Comparison of ENCODE assay signal across 9 mouse cellular contexts in the genomic region with DNA sequence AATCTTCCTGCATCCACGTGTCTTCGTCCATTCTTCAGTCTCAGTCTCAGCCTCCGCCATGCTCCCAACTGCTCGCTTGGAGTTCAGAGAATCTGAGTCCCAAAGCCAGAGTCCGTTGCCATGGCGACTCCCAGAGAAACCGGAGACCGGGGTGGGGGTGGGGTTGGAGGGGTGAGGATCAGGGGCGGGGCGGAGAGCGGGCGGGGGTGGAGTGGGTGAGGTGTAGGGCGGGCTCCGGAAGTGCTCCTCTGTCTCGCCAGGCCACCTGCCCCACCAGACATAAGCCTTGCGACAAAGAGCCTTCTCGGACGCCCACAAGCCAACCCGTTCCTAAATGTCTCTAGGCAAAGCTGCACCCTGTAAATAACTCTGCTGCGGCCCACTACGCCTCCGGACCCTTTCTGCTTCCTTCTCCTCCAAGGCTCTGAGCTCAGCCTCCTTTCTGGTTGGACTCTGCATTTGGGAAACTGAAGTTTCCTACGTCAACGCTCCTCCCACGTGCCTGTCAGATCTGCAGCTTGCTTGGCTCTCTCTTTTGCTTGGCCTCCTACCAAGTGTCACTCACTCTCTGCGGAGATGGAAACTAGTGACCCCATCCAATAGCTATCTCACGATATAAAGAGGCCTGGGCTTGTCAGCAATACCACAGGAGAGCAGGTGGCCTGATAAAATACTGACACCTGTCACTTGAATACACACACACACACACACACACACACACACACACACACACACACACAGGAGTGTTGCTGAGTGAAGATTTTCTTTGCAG. TPM values are rescaled to one million over a fixed set of nuclear protein-coding genes. Genes with fewer than 3 reads are reported as not detected.
A peak's percentile ranks its signal among the peaks of the same experiment; 100 is the strongest.
DNase-seq lines count a peak whose midpoint lies in the region; ATAC-seq and TF ChIP-seq lines count a peak whose summit lies in the region.
"Had no signal": no experiment of that assay in that cellular context is flagged by ENCODE, and none has a peak within 500 bp of the region (broad histone marks: within the 10 kb centered on the region; RNA-seq: fewer than 3 reads in every experiment).

A gene (minus strand): TSS at position 94 of the 772 bp plus-strand sequence.

- under 1% methylated on average over 27 of the region's 27 CpGs for WGBS in forebrain, embryonic 13.5 days
- WGBS in heart, postnatal 0 days = under 1% methylated on average over 27 of the region's 27 CpGs
- WGBS in liver, embryonic 13.5 days (ENCODE audit: insufficient replicate concordance) = 1% methylated on average over 27 of the region's 27 CpGs

- H3K9ac ChIP-seq in forebrain, embryonic 13.5 days = peak within 1 kb of the TSS; percentile 59
- peak within 1 kb of the TSS; percentile 57 for H3K9ac ChIP-seq in heart, postnatal 0 days (replicated peaks; ENCODE audit: low read depth, low read length)
- no peak within 1 kb of the TSS for H3K9ac ChIP-seq in liver, embryonic 13.5 days

- peak within 1 kb of the TSS; percentile 73 for H3K4me2 ChIP-seq in forebrain, embryonic 13.5 days
- H3K4me2 ChIP-seq in heart, postnatal 0 days (ENCODE audit: low read depth, low read length) = peak within 1 kb of the TSS; percentile 74
- peak within 1 kb of the TSS; percentile 54 for H3K4me2 ChIP-seq in liver, embryonic 13.5 days

- H3K9me3 ChIP-seq in forebrain, embryonic 13.5 days (replicated peaks) = no peaks in the 10 kb centered on the region
- H3K9me3 ChIP-seq in heart, postnatal 0 days (replicated peaks; ENCODE audit: control insufficient read depth, low read length) = no peaks in the 10 kb centered on the region
- no peaks in the 10 kb centered on the region for H3K9me3 ChIP-seq in liver, embryonic 13.5 days (replicated peaks)
- H3K9me3 ChIP-seq: G1E had no signal

- peak; percentile 59; the same call in 1 of the 2 replicates for TF ChIP-seq EP300 in heart, postnatal 0 days (IDR thresholded peaks at IDR 0.05; ENCODE audit: low read depth)

- TF ChIP-seq CTCF in heart, postnatal 0 days (IDR thresholded peaks at IDR 0.05; ENCODE audit: low read depth) = no peak

- peak within 1 kb of the TSS; percentile 79 for H3K27ac ChIP-seq in forebrain, embryonic 13.5 days
- peak within 1 kb of the TSS; percentile 97 for H3K27ac ChIP-seq in heart, postnatal 0 days (ENCODE audit: low read depth)
- H3K27ac ChIP-seq in liver, embryonic 13.5 days = no peak within 1 kb of the TSS

- H3K27me3 ChIP-seq in forebrain, embryonic 13.5 days = no peaks in the 10 kb centered on the region
- H3K27me3 ChIP-seq in heart, postnatal 0 days (ENCODE audit: control insufficient read depth, insufficient read depth, low read length) = no peaks in the 10 kb centered on the region
- H3K27me3 ChIP-seq in liver, embryonic 13.5 days = no peaks in the 10 kb centered on the region
- no peaks in the 10 kb centered on the region for H3K27me3 ChIP-seq in splenic B cell, adult 2 months (ENCODE audit: control insufficient read depth, insufficient read depth, low read length, poor library complexity, severe bottlenecking)

- peaks cover 19% of the 10 kb centered on the region for H3K4me1 ChIP-seq in forebrain, embryonic 13.5 days
- H3K4me1 ChIP-seq in heart, postnatal 0 days (ENCODE audit: control insufficient read depth, insufficient read depth) = peaks cover 35% of the 10 kb centered on the region
- H3K4me1 ChIP-seq in liver, embryonic 13.5 days (replicated peaks) = peaks cover 3% of the 10 kb centered on the region

- peak within 1 kb of the TSS; percentile 43 for H3K4me3 ChIP-seq in forebrain, embryonic 13.5 days
- peak within 1 kb of the TSS; percentile 49 for H3K4me3 ChIP-seq in heart, postnatal 0 days (ENCODE audit: low read depth, low read length)
- peak within 1 kb of the TSS; percentile 32 for H3K4me3 ChIP-seq in liver, embryonic 13.5 days (replicated peaks)

- ATAC-seq in forebrain, embryonic 13.5 days = peak; percentile 93
- peak; percentile 92 for ATAC-seq in heart, postnatal 0 days (ENCODE audit: insufficient read depth, low read depth)
- ATAC-seq in liver, embryonic 13.5 days (ENCODE audit: low read depth) = peak; percentile 74

- no peaks in the 10 kb centered on the region for H3K36me3 ChIP-seq in forebrain, embryonic 13.5 days (ENCODE audit: poor library complexity, severe bottlenecking)
- H3K36me3 ChIP-seq in heart, postnatal 0 days (replicated peaks; ENCODE audit: control insufficient read depth, insufficient read depth, low read length) = no peaks in the 10 kb centered on the region
- no peaks in the 10 kb centered on the region for H3K36me3 ChIP-seq in liver, embryonic 13.5 days
- no peaks in the 10 kb centered on the region for H3K36me3 ChIP-seq in splenic B cell, adult 2 months (ENCODE audit: control insufficient read depth, insufficient read depth, low read length, poor library complexity, severe bottlenecking)
- H3K36me3 ChIP-seq: G1E had no signal

- DNase-seq in B cell, adult 2 months = peak; percentile 50 to 53
- peak; percentile 76 for DNase-seq in brain, embryonic 18.5 days (ENCODE audit: low read depth, low spot score)
- peak; percentile 94 for DNase-seq in heart, postnatal 0 days (ENCODE audit: low spot score)
- DNase-seq in kidney, postnatal 25 days = peak; percentile 93 to 94
- peak; percentile 1 for DNase-seq in liver, embryonic 13.5 days
- peak; percentile 26 to 39 for DNase-seq in natural killer cell, adult 2 months (ENCODE audit: low spot score in 2 of 2)
- peak; percentile 69 for DNase-seq in splenic B cell, adult 2 months (ENCODE audit: low read depth, low spot score)

RNA-seq across cellular contexts. Expression of the gene that starts here (rescaled TPM):
- polyA plus RNA-seq in forebrain, embryonic 13.5 days (2015; fragmentation: Nextera tagmentation; extraction: Ambion mirVana) = not detected in 2 replicates
- total RNA-seq in heart, postnatal 0 days (2014; rRNA removed; ENCODE audit: low replicate concordance) = not detected in 2 replicates
- 0.07 TPM in 1 of 2 replicates, not detected in the other for polyA plus RNA-seq in heart, postnatal 0 days (2015; fragmentation: Nextera tagmentation; extraction: Ambion mirVana)
- polyA plus RNA-seq in liver, embryonic 13.5 days (2015; fragmentation: Nextera tagmentation; extraction: Ambion mirVana) = not detected in 2 replicates
- total RNA-seq: G1E had no signal
- polyA plus RNA-seq: G1E had no signal

Comparison
In these comparisons a context has a peak if more than half of its experiments do, and no peak if none do; other contexts are left out.
1. Peak in ATAC-seq, H3K4me3 ChIP-seq, H3K27ac ChIP-seq, H3K9ac ChIP-seq and H3K4me2 ChIP-seq in forebrain, embryonic 13.5 days; RNA of the gene not detected or under 1 TPM.
2. Peak in DNase-seq, ATAC-seq, H3K4me3 ChIP-seq, H3K27ac ChIP-seq, H3K9ac ChIP-seq and H3K4me2 ChIP-seq in heart, postnatal 0 days; RNA of the gene not detected or under 1 TPM.
3. Peak in DNase-seq, ATAC-seq, H3K4me3 ChIP-seq and H3K4me2 ChIP-seq in liver, embryonic 13.5 days; RNA of the gene not detected or under 1 TPM.
4. DNase-seq: peak in every context shown above with its lines; median percentile 94 in heart, postnatal 0 days; 94 in kidney, postnatal 25 days; 76 in brain, embryonic 18.5 days; 69 in splenic B cell, adult 2 months; 52 in B cell, adult 2 months; 32 in natural killer cell, adult 2 months; 1 in liver, embryonic 13.5 days.